Mouse (Mus musculus) spleen, postnatal 36 days (tissue): ENCODE results near the gene Gprc5c.

Experiments
- DNase-seq, 2 experiments: peaks; one replicate each; pipeline ENCODE4 v3.0.0; 2022; ENCODE audit warnings: low spot score in 2 of 2, mixed read lengths in 1 of 2

Gprc5c gene

GRCm38 (mm10) chr11:114850452-114851268 is at the start of gene Gprc5c:
Gene Gprc5c, plus strand, starts transcription at chr11:114851152.
- no peak for DNase-seq

GRCm38 (mm10) chr11:114801906-114802305 is 49.0 kb upstream of the Gprc5c start:
- DNase-seq: no peak

- DNase-seq: no peak
These were observed 48.2 kb upstream of the Gprc5c start for GRCm38 (mm10) chr11:114802540-114803267.

DNA sequence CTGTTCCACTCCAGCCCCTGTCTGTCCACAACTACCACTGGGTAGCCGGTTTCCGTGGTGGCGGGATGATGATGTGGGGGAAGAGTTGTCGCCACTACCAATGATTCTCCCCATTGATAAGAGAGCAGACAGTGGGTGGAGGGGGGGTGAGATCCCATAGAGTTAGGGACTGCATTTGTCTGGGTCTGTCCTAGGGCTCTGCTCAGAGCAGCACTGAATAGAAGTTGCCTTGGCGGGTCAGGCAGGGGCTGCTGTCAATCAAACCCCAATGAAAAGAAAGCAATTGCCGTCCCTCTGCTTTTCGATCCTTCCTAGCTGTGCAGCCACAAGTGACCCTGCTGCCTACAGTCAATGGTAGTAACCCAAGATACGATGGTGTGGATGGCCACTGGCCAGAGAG is 47.0 kb upstream of the Gprc5c start:
- no peak for DNase-seq

- DNase-seq: no peak
These were observed 43.9 kb upstream of the Gprc5c start for GRCm38 (mm10) chr11:114807025-114807424.

DNA sequence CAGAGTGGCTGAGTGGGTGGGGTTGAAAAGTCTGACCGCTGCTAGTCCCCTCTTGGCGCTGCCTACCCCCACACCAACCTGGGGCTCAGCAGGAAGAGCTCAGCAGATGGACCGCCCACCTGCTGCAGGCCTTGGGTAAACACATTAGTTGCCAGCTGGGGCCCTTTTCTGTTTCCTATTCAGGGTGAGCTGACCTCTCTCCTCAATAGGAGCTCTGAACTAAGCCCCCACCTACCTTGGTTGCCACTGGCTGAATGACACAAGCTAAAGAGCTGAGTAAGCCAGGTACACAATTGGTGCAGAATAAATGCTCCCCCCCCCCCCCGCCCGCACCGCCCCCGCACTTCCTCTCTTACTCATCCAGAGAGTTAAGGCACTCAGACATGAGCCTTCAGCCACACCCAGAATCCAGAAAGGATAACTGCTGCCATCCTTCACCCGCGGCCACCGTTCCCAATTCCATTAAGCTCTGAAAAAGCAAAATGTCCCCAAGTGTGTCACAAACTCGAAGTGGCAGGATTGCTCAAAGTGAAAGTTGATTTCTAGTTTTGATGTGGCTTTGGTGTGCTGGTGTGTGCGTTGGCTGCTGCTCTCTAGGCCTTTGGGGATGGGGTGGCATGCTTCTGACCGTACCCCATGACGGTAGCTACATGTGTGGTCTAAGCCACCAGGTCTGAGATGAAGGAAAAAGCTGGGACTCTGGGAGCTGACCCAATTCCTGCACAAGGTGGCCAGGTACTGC is 43.1 kb upstream of the Gprc5c start:
- peak; percentile 18 to 39 for DNase-seq

- DNase-seq: no peak
These were observed 41.6 kb upstream of the Gprc5c start for GRCm38 (mm10) chr11:114809371-114809770.

DNA sequence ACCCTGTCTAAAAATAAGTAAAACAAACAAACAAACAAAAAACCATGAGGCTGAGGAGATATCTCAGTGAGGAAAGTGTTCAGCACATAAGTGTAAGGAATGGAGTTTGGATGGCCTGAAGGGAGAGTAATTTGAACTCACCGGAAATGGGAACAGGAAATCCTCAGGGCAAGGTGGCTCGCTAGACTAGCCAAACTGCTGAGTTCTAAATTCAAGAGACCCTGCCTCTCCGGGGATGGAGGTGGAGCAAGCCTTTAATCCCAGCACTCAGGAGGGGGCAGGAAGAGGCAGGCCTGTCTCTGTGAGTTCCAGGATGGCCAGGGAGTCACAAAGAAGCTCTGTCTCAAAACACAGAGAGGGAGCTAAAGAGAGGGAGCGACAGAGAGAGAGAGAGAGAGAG is 40.6 kb upstream of the Gprc5c start:
- no peak for DNase-seq

- peak; percentile 78 to 83 for DNase-seq
These were observed 38.2 kb upstream of the Gprc5c start for GRCm38 (mm10) chr11:114812731-114813240.

GRCm38 (mm10) chr11:114814873-114815592 is 35.9 kb upstream of the Gprc5c start:
- no peak for DNase-seq

DNA sequence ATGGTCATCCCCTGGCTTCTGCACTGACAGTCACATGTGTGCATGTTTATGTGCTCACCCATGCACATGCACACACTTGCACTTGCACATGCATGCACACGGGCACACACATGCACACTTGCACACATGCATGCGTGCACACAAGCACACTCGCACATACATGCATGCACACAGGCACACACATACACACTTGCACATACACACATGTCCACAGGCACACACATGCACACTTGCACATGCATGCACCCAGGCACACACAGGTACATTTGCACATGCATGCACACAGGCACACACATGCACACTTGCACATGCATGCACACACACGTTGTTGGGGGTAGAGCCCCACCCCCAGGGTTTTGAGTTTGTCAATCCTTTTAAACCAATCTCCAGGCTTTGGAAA is 34.0 kb upstream of the Gprc5c start:
- DNase-seq: no peak

DNA sequence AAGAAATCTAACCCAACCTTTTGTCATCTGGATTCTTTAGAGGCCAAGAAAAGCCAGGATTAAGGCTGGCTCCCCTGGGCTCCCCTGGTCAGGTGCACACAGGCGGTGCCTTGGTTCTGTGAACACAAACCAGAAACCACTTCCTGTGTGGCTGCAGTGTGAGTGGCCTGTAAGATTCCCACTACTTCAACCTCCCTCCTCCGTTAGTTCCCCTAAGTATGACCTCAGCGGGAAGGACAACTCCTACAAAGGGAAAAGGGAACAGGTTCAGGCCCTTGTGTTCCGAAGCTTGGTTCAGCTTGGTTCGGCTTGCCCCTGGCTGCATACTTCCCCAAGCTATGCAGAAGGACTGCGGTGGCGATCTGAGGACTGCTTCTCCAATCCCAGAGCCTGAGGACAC is 32.8 kb upstream of the Gprc5c start:
- peak; percentile 24 to 30 for DNase-seq

DNA sequence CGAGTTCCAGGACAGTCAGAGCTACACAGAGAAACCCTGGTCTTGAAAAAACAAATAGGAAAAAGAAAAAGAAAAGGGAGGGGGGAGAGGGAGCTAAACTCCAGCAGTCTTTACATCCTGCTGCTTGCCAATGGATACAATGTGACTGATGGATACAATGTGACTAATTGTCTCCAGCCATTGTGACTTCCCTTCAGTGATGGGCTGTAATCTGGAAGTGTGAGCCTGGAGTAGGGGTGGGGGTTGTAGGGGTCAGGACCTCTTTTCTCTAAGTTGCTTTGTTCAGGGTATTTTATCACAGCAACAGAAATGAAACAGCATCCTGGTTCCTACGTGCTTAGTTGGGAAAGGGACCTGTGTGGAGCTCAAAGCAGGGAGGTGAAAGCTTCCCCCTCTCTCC is 31.8 kb upstream of the Gprc5c start:
- no peak for DNase-seq

DNA sequence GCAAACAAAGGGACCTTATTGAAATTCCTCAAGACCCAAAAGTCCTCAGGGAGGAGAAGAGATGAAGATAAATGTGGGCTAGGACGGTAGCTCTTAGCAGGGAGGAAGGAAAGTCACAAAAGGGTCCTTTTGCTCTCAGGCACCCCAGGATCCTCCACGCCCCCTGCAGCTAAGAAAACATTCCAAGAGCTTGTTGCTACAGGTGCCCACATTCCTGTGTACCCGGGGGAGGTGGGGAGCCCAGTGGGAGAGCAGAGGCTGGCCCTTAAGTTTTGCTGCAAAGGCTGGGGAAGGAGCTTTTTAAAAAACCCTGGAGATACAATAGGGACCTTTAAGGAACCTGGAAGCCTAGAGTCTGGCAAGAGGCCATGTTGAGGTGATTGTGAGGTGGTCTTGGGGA is 30.5 kb upstream of the Gprc5c start:
- DNase-seq: no peak

- DNase-seq: no peak
These were observed 29.6 kb upstream of the Gprc5c start for GRCm38 (mm10) chr11:114821325-114821724.

DNA sequence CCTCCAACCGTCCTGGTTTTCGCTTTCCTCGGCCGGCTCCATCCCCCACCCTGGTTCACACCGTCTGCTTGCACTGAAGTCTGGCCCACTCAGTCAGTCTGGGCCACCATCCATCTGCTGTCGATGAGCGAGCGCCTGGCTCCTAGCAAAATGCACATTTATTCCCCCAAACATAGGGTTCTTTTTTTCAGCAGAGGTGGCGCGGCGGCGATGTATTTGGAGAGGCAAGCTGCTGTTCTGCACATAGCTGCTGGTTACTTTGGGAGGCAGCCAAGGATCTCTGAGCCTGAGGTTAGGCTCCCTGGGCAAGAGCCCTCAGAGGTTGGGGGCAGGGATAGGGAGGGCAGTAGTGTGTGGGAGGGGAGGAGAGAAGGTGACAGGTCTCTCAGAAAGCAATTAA is 28.2 kb upstream of the Gprc5c start:
- DNase-seq: no peak

DNA sequence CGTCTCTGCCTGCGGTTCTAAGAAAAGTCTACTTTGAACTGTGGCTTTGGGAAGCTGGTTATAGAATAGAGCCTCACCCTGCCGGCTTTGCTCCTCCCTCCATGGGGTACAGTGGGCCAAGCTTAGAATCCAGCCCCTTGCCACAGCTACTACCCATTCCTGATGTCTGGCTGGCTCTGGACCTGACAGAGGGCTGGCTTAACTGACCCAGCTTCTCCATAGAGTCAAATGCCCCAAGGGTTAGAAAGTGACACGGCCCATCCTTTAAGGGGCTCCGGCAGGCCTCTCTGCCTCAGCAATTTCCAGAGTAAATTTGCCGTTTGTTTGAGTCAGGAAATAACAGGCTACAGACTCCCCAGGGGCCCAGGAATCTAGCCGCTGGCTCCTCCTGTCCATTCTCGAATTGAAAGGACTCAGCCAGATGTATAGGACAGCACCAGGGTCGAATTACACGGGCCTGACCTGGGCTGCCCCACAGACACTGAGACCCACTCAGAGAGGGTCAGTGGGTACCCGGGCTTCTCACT is 27.7 kb upstream of the Gprc5c start:
- DNase-seq: no peak

DNA sequence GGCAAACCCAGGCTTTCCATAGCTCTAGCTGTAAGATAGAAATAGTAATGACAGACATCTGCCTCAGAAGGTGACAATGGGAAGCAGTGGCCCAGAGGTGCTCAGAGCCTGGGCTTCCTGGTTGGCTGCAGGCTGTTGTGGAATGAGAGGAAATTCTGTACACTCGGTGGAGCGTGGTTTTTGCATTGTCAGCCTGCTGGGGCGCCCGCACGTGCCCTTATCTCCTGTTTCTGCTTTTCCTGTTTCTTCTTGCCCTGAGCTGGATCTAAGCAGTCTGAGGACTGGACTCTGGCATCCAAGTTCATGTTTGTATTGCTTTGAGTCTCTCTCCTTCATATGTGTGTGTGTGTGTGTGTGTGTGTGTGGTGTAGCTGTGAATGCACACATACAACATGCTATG is 24.3 kb upstream of the Gprc5c start:
- no peak for DNase-seq

- no peak for DNase-seq
These were observed 21.2 kb upstream of the Gprc5c start for GRCm38 (mm10) chr11:114829499-114830432.

- DNase-seq: no peak
These were observed 20.5 kb upstream of the Gprc5c start for GRCm38 (mm10) chr11:114830433-114830773.
